Mouse (Mus musculus): ENCODE measurements around the gene Cacng7. TPM values are rescaled to one million over a fixed set of nuclear protein-coding genes. Genes with fewer than 3 reads are reported as not detected.
"Not testable (repeated sequence)": the region's sequence is repeated elsewhere in the genome, so short reads cannot be mapped to it uniquely, and the experiment has no call there.

Cacng7 gene
- 0.09 and 0.27 TPM in 2 replicates for polyA plus RNA-seq (2015; fragmentation: Nextera tagmentation; extraction: Ambion mirVana)

GRCm38 (mm10) chr7:3332619-3333521 lies at the start of gene Cacng7:
TSS of gene Cacng7 (plus strand) at chr7:3332955.
- no peak for DNase-seq (ENCODE audit: low spot score)

- DNase-seq (ENCODE audit: low spot score): no peak
These were observed 49.5 kb upstream of the Cacng7 start for GRCm38 (mm10) chr7:3283081-3283875.

GRCm38 (mm10) chr7:3284604-3285003 lies 48.2 kb upstream of the Cacng7 start:
- DNase-seq (ENCODE audit: low spot score): no peak

GRCm38 (mm10) chr7:3286036-3286435 lies 46.7 kb upstream of the Cacng7 start:
- DNase-seq (ENCODE audit: low spot score): no peak

GRCm38 (mm10) chr7:3287186-3287585 lies 45.6 kb upstream of the Cacng7 start:
- no peak for DNase-seq (ENCODE audit: low spot score)

GRCm38 (mm10) chr7:3288976-3289970 lies 43.5 kb upstream of the Cacng7 start, which contains the start of the genes Myadm and Prkcg:
TSS of gene Myadm (plus strand) at chr7:3289080.
TSS of gene Prkcg (plus strand) at chr7:3289179.
- DNase-seq (ENCODE audit: low spot score): peak; percentile 32

- peak; percentile 47 for DNase-seq (ENCODE audit: low spot score)
These were observed 42.3 kb upstream of the Cacng7 start for GRCm38 (mm10) chr7:3290257-3291033.

- no peak for DNase-seq (ENCODE audit: low spot score)
These were observed 41.6 kb upstream of the Cacng7 start for GRCm38 (mm10) chr7:3291197-3291596.

- no peak for DNase-seq (ENCODE audit: low spot score)
These were observed 41.0 kb upstream of the Cacng7 start for GRCm38 (mm10) chr7:3291764-3292163.

GRCm38 (mm10) chr7:3292271-3292670 lies 40.5 kb upstream of the Cacng7 start:
- not testable (repeated sequence) for DNase-seq (ENCODE audit: low spot score)

GRCm38 (mm10) chr7:3292791-3293190 lies 40.0 kb upstream of the Cacng7 start:
- DNase-seq (ENCODE audit: low spot score): no peak

- no peak for DNase-seq (ENCODE audit: low spot score)
These were observed 38.0 kb upstream of the Cacng7 start for GRCm38 (mm10) chr7:3294794-3295193.

- DNase-seq (ENCODE audit: low spot score): no peak
These were observed 37.2 kb upstream of the Cacng7 start for GRCm38 (mm10) chr7:3295321-3296110.

GRCm38 (mm10) chr7:3296711-3297110 lies 36.0 kb upstream of the Cacng7 start:
- DNase-seq (ENCODE audit: low spot score): no peak

- DNase-seq (ENCODE audit: low spot score): no peak
These were observed 32.7 kb upstream of the Cacng7 start for GRCm38 (mm10) chr7:3299941-3300617.

- DNase-seq (ENCODE audit: low spot score): no peak
These were observed 31.7 kb upstream of the Cacng7 start for GRCm38 (mm10) chr7:3300891-3301627.

- DNase-seq (ENCODE audit: low spot score): no peak
These were observed 30.9 kb upstream of the Cacng7 start for GRCm38 (mm10) chr7:3301628-3302555.

All from thymus, postnatal 0 days (tissue).